Mouse (Mus musculus): ENCODE measurements around the gene Kcnk4.

DNA sequence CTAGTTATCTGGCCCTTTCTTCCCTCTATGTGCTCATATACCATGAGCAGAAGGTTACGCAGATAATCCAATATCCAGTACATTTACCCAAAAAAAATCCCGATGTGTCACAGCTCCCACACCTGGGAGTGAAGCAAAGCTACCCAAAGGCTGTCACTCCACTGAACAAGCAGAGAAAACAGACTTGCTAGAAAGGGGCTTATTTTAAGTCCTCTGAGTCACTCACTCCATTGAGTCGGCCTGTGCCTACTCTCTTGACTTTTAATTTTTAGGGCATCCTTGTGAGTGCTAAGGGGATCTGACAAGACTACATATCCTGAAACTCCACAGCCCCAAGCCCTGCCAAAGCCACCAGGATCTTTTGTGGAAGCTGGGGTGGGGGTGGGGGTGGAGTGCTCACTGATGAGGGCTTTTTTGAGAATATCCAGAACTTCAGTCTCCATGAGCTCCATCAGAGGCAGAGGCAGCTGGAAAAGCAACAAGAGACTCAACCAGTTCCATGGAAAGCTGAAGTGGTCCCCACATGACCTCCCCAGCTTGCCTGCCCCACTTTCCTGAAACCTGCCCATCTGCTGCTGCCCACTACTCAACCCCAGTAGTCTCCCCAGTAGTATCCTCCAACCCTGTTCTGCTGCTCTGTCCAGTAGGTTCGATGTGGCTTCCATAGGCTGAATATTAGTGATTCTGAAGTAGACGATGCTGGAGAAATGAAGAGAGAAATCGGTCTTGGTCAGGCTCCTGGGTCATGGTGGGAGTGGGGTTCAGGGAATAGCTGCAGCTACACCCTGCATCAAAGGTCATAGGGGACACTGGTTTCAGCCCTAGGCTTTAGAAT lies 11.2 kb downstream of the Kcnk4 start:
- TF ChIP-seq CTCF (conservative IDR thresholded peaks at IDR 0.05; ENCODE audit: low read length) (no peak), POU5F1 (IDR thresholded peaks at IDR 0.05; ENCODE audit: borderline replicate concordance, low read length) (no peak)

All from E14TG2a.4 (cell line).